Mouse (Mus musculus) CH12.LX (cell line): ENCODE data around the gene Chchd5. TPM values are rescaled to one million over a fixed set of nuclear protein-coding genes. Genes with fewer than 3 reads are reported as not detected.

Source experiments
- DNase-seq: peaks from one replicate; pipeline ENCODE4 v3.0.0-alpha.2; 2013; ENCODE audit errors: extremely low read depth
- H3K27ac ChIP-seq: 2 replicates; pipeline ENCODE4 v1.5.1; 2012; ENCODE audit warnings: low read depth, mild to moderate bottlenecking, control low read depth, moderate library complexity; ENCODE audit not compliant: insufficient read depth
- H3K27me3 ChIP-seq: replicated peaks from 2 replicates; pipeline ENCODE3; 2012; ENCODE audit warnings: inconsistent platforms
- H3K36me3 ChIP-seq, 2 experiments: replicated peaks in 1 of 2; 2 replicates each; pipeline versions ENCODE3 to v1.6.1; 2012; ENCODE audit warnings: inconsistent platforms in 1 of 2, low read length in 1 of 2, mild to moderate bottlenecking in 1 of 2, mixed read lengths in 1 of 2, moderate library complexity in 1 of 2; ENCODE audit not compliant: control insufficient read depth in 1 of 2, insufficient read depth in 1 of 2
- H3K4me1 ChIP-seq, 2 experiments: 2 replicates each; pipeline ENCODE4 v1.6.1; 2012; ENCODE audit warnings: inconsistent platforms in 1 of 2, moderate library complexity in 1 of 2; ENCODE audit not compliant: insufficient read depth in 2 of 2, control insufficient read depth in 1 of 2
- H3K4me2 ChIP-seq: 2 replicates; pipeline ENCODE4 v1.6.1; 2012; ENCODE audit warnings: low read depth, mild to moderate bottlenecking, control low read depth; ENCODE audit not compliant: poor library complexity, insufficient read depth, severe bottlenecking
- H3K4me3 ChIP-seq, 3 experiments: fragments of 150-350 bp in 1 of 3; sonication (generic) in 1 of 3; replicated peaks in 1 of 3; 2 replicates each; pipeline versions ENCODE3 to v1.5.1; 2011 to 2012; ENCODE audit warnings: low read depth in 2 of 3, low read length in 2 of 3, mild to moderate bottlenecking in 2 of 3, moderate library complexity in 2 of 3, control low read depth in 1 of 3, improper control_type of control experiment in 1 of 3, inconsistent platforms in 1 of 3, mixed read lengths in 1 of 3; ENCODE audit not compliant: poor library complexity in 1 of 3
- H3K79me2 ChIP-seq: replicated peaks from 2 replicates; pipeline ENCODE4 v1.6.1; 2012; ENCODE audit warnings: mild to moderate bottlenecking, moderate library complexity; ENCODE audit not compliant: control insufficient read depth, poor library complexity, insufficient read depth, severe bottlenecking; ENCODE audit errors: extremely low read depth
- H3K9ac ChIP-seq: 2 replicates; pipeline ENCODE4 v1.6.1; 2012; ENCODE audit warnings: low read depth, mild to moderate bottlenecking, control low read depth, moderate library complexity; ENCODE audit not compliant: insufficient read depth
- H3K9me3 ChIP-seq: replicated peaks from 2 replicates; pipeline ENCODE3; 2012; ENCODE audit warnings: low read length, inconsistent platforms, mixed read lengths
- BHLHE40 ChIP-seq: IDR thresholded peaks from 2 replicates; pipeline ENCODE4 v1.6.1; 2011; ENCODE audit warnings: mild to moderate bottlenecking, low read depth, low read length, improper control_type of control experiment
- CHD1 ChIP-seq: IDR thresholded peaks from 2 replicates; pipeline ENCODE4 v1.6.1; 2012; ENCODE audit warnings: low read depth, low read length, improper control_type of control experiment, inconsistent platforms
- CHD2 ChIP-seq: IDR thresholded peaks from 2 replicates; pipeline ENCODE4 v1.6.1; 2011; ENCODE audit warnings: low read length, improper control_type of control experiment
- E2F4 ChIP-seq: IDR thresholded peaks from 2 replicates; pipeline ENCODE4 v1.6.1; 2011; ENCODE audit warnings: low read depth, low read length, improper control_type of control experiment; ENCODE audit not compliant: insufficient replicate concordance
- HCFC1 ChIP-seq: IDR thresholded peaks from 2 replicates; pipeline ENCODE4 v1.6.1; 2012; ENCODE audit warnings: low read depth, mild to moderate bottlenecking, inconsistent platforms, low read length, improper control_type of control experiment
- IRF4 ChIP-seq: IDR thresholded peaks from 2 replicates; pipeline ENCODE4 v1.6.1; 2014; ENCODE audit warnings: low read depth, mild to moderate bottlenecking, inconsistent platforms, low read length, improper control_type of control experiment
- JUN ChIP-seq: IDR thresholded peaks from 2 replicates; pipeline ENCODE4 v1.6.1; 2011; ENCODE audit warnings: low read depth, mild to moderate bottlenecking, low read length, improper control_type of control experiment, moderate library complexity; ENCODE audit not compliant: insufficient read depth
- KAT2A ChIP-seq: IDR thresholded peaks from 2 replicates; pipeline ENCODE4 v1.6.1; 2012; ENCODE audit warnings: low read length, improper control_type of control experiment, inconsistent platforms; ENCODE audit not compliant: insufficient replicate concordance
- MAFK ChIP-seq: IDR thresholded peaks from 2 replicates; pipeline ENCODE4 v1.6.1; 2011; ENCODE audit warnings: low read length, improper control_type of control experiment; ENCODE audit not compliant: insufficient replicate concordance
- MAX ChIP-seq: IDR thresholded peaks from 2 replicates; pipeline ENCODE4 v1.6.1; 2011; ENCODE audit warnings: low read length, improper control_type of control experiment
- MEF2A ChIP-seq: IDR thresholded peaks from 2 replicates; pipeline ENCODE4 v1.6.1; 2014; ENCODE audit warnings: low read depth, mild to moderate bottlenecking, inconsistent platforms, low read length, improper control_type of control experiment, borderline replicate concordance
- NELFE ChIP-seq: IDR thresholded peaks from 2 replicates; pipeline ENCODE4 v1.6.1; 2011; ENCODE audit warnings: low read depth, low read length, improper control_type of control experiment
- PAX5 ChIP-seq: IDR thresholded peaks from 2 replicates; pipeline ENCODE4 v1.6.1; 2012; ENCODE audit warnings: low read length, inconsistent platforms, mixed read lengths
- POLR2A ChIP-seq: IDR thresholded peaks from 2 replicates; pipeline ENCODE4 v1.6.1; 2011; ENCODE audit warnings: low read depth, mild to moderate bottlenecking, improper control_type of control experiment, low read length
- POLR2AphosphoS2 ChIP-seq: IDR thresholded peaks from 2 replicates; pipeline ENCODE4 v1.6.1; 2011; ENCODE audit warnings: low read depth, low read length, improper control_type of control experiment
- RAD21 ChIP-seq: IDR thresholded peaks from 2 replicates; pipeline ENCODE4 v1.6.1; 2011; ENCODE audit warnings: low read depth, mild to moderate bottlenecking, low read length, improper control_type of control experiment, moderate library complexity
- SMC3 ChIP-seq: IDR thresholded peaks from 2 replicates; pipeline ENCODE4 v1.6.1; 2011; ENCODE audit warnings: low read depth, low read length, improper control_type of control experiment
- TCF12 ChIP-seq: IDR thresholded peaks from 2 replicates; pipeline ENCODE4 v1.6.1; 2014; ENCODE audit warnings: low read depth, mild to moderate bottlenecking, inconsistent platforms, low read length, improper control_type of control experiment
- USF1 ChIP-seq: IDR thresholded peaks from 2 replicates; pipeline ENCODE4 v1.6.1; 2014; ENCODE audit warnings: low read depth, mild to moderate bottlenecking, inconsistent platforms, low read length, improper control_type of control experiment
- ZC3H11A ChIP-seq: IDR thresholded peaks from 2 replicates; pipeline ENCODE4 v1.6.1; 2012; ENCODE audit warnings: low read depth, mild to moderate bottlenecking, inconsistent platforms, low read length, improper control_type of control experiment
- ZMIZ1 ChIP-seq: IDR thresholded peaks from 2 replicates; pipeline ENCODE4 v1.6.1; 2012; ENCODE audit warnings: low read depth, mild to moderate bottlenecking, inconsistent platforms, low read length, improper control_type of control experiment
- ZNF384 ChIP-seq: IDR thresholded peaks from 2 replicates; pipeline ENCODE4 v1.6.1; 2012; ENCODE audit warnings: low read depth, low read length, improper control_type of control experiment, inconsistent platforms
- dilution Hi-C: fragments of 300-500 bp; cut with MboI; formaldehyde crosslinking; loops from 2 replicates; pipeline ENCODE4 v1.14.3; 2020; ENCODE audit warnings: low sequenced_read_pairs; ENCODE audit not compliant: extremely low pct_unique_long_range_greater_than_20kb, extremely low pct_ligation_motif_present
- in situ Hi-C: fragments of 300-500 bp; cut with MboI; formaldehyde crosslinking; loops from 3 replicates; pipeline ENCODE4 v1.14.3; 2019; ENCODE audit warnings: low sequenced_read_pairs, low pct_ligation_motif_present, low pct_unique_long_range_greater_than_20kb, mixed read lengths
- polyA plus RNA-seq: library from polyadenylated mRNA; unstranded; fragments of >175 nt; gene quantifications from 2 replicates; pipeline ENCODE4 v1.2.1, GENCODE M21; 2012; ENCODE audit warnings: low read depth; ENCODE audit not compliant: insufficient read length
- total RNA-seq, 2 experiments: library from RNA; depleted of rRNA; stranded (reverse); fragments of 300-350 nt in 1 of 2; fragments of >200 nt in 1 of 2; gene quantifications; 2 replicates each; pipeline ENCODE4 v1.2.3; 2012 to 2014

The Chchd5 gene
- total and polyA plus RNA-seq, 3 experiments = 20.5 to 24.1 (median 20.8) TPM

DNA sequence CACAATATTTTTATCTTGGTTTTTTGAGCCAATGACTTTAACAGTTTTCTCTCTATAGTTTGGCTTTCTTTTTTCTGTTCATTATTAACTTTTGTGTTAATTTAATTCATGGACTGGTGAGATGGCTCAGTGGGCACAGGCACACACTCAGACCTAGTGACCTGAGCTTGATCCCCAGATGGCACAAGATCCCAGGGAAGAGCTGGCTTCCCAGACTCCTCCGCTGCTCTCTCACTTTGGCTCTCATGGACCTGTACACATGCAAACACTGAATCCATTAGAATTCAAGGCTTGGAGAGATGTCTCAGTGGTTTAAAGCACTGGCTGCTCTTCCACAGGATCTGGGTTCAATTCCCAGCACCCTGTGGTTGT lies 13.1 kb upstream of the Chchd5 start:
- dilution Hi-C loops (no loop called here), in situ Hi-C loops (no loop called here)
- no peaks in the 10 kb centered on the region for H3K27me3 ChIP-seq
- no peak overlapping the region for H3K27ac ChIP-seq
- no peak for DNase-seq
- H3K79me2 ChIP-seq = no peaks in the 10 kb centered on the region; the same call in 1 of the 2 replicates
- no peaks in the 10 kb centered on the region for H3K4me1 ChIP-seq
- peaks cover 82 to 99% of the 10 kb centered on the region in 2 experiments for H3K36me3 ChIP-seq
- H3K9ac ChIP-seq = no peak overlapping the region
- H3K4me2 ChIP-seq = no peak overlapping the region
- H3K4me3 ChIP-seq = no peak overlapping the region
- H3K9me3 ChIP-seq = no peaks in the 10 kb centered on the region
- TF ChIP-seq MAX = no peak
- TF ChIP-seq MEF2A = no peak
- TF ChIP-seq POLR2AphosphoS2 = no peak
- TF ChIP-seq, all 38 proteins: peak for 0

DNA sequence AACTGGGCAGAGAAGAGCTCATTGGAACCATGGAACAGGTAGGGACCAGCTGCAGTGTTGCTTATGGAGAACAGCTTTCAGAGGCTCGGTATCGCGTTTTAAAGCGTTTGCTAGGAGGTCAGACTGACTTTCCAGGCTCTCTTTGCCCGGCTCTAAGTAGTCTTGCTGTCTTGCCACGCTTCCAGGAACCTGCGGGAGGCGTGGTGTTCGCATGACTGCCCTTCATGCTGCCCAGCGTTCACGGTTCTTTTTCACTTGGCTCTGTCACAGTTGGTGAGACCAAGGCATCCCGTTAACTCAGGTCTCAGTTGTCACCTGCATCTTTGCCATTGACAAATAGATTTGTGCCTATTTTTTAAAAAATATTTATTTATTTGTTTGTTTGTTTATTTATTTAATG lies 11.4 kb upstream of the Chchd5 start:
- dilution Hi-C loops = no loop called here
- Histone ChIP-seq H3K4me2 (no peak overlapping the region), H3K36me3 (peaks cover 80 to 98% of the 10 kb centered on the region in 2 experiments)

DNA sequence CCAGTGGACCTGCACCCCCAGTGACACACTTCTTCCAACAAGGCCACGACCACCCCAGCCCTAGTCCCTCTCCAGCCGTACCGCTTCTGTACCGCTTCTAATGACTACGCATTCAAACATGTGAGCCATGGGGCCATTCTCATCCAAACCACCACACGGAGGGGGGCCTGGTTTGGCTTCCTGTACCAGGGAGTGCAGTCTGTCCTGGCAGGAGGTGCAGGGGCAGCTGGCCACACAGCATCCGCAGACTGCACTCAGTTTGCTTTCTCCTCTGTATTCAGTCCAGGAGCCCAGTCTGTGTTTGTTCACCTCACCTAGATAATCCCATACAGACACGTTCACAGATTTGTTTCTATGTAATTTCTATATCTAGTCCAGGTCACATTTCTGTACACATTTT lies 7.5 kb upstream of the Chchd5 start:
- Histone ChIP-seq H3K9me3 (no peaks in the 10 kb centered on the region), H3K36me3 (peaks cover 77 to 96% of the 10 kb centered on the region in 2 experiments), H3K27me3 (no peaks in the 10 kb centered on the region), H3K4me2 (no peak overlapping the region), H3K9ac (no peak overlapping the region), H3K4me3 (no peak overlapping the region), H3K4me1 (no peaks in the 10 kb centered on the region), H3K27ac (no peak overlapping the region), H3K79me2 (no peaks in the 10 kb centered on the region)
- TF ChIP-seq SMC3 (no peak), JUN (no peak), IRF4 (no peak), ZC3H11A (no peak), TCF12 (no peak), KAT2A (no peak), MAFK (no peak), CHD1 (no peak), ZNF384 (no peak), NELFE (no peak), BHLHE40 (no peak)
- no peak for DNase-seq
- dilution Hi-C loops = no loop called here
- in situ Hi-C loops = no loop called here

More for the DNA sequence above, 11.4 kb upstream of the Chchd5 start:
- TF ChIP-seq E2F4 = no peak
- no peak for TF ChIP-seq RAD21
- no peak for TF ChIP-seq MAX
- no peak for TF ChIP-seq HCFC1
- no peak for TF ChIP-seq ZMIZ1
- TF ChIP-seq NELFE = no peak
- TF ChIP-seq USF1 = no peak
- no peak for TF ChIP-seq CHD2
- TF ChIP-seq TCF12 = no peak
- no peak for TF ChIP-seq PAX5
- no peak for TF ChIP-seq POLR2A
- Histone ChIP-seq H3K9ac (no peak overlapping the region), H3K9me3 (no peaks in the 10 kb centered on the region), H3K4me1 (no peaks in the 10 kb centered on the region), H3K27ac (no peak overlapping the region), H3K79me2 (no peaks in the 10 kb centered on the region), H3K4me3 (no peak overlapping the region), H3K27me3 (no peaks in the 10 kb centered on the region)
- in situ Hi-C loops = no loop called here
- DNase-seq = no peak
